Mouse (Mus musculus) small intestine, adult 2 months (tissue): ENCODE measurements around the gene Ccdc6. TPM values are rescaled to one million over a fixed set of nuclear protein-coding genes. Genes with fewer than 3 reads are reported as not detected.

Experiments used
- H3K27ac ChIP-seq: fragments of 200-500 bp; 2 replicates; pipeline ENCODE4 v1.5.1; 2012; ENCODE audit warnings: low read depth, low read length, control low read depth, inconsistent platforms; ENCODE audit not compliant: insufficient read depth
- H3K27me3 ChIP-seq: fragments of 200-500 bp; 2 replicates; pipeline ENCODE4 v1.6.1; 2012; ENCODE audit warnings: mild to moderate bottlenecking, moderate library complexity, low read length, inconsistent platforms; ENCODE audit not compliant: control insufficient read depth, insufficient read depth
- H3K36me3 ChIP-seq: fragments of 200-500 bp; 2 replicates; pipeline ENCODE4 v1.6.1; 2012; ENCODE audit warnings: mild to moderate bottlenecking, low read length, control low read depth, inconsistent platforms; ENCODE audit not compliant: control insufficient read depth, insufficient read depth
- H3K4me1 ChIP-seq: fragments of 200-500 bp; 2 replicates; pipeline ENCODE4 v1.6.1; 2012; ENCODE audit warnings: low read length, inconsistent platforms, mixed read lengths; ENCODE audit not compliant: control insufficient read depth, insufficient read depth, insufficient read length
- H3K4me3 ChIP-seq: fragments of 200-500 bp; 2 replicates; pipeline ENCODE4 v1.5.1; 2012; ENCODE audit warnings: low read depth, mild to moderate bottlenecking, control low read depth, inconsistent platforms, low read length, moderate library complexity
- CTCF ChIP-seq: fragments of 200-500 bp; IDR thresholded peaks from 2 replicates; pipeline ENCODE4 v1.5.1; 2012; ENCODE audit warnings: low read depth, mild to moderate bottlenecking, control low read depth, inconsistent platforms, low read length, moderate library complexity, mixed read lengths; ENCODE audit not compliant: insufficient replicate concordance, insufficient read length; ENCODE audit errors: extremely low read depth
- POLR2A ChIP-seq: fragments of 200-500 bp; IDR thresholded peaks from 2 replicates; pipeline ENCODE4 v1.6.1; 2012; ENCODE audit warnings: low read depth, mild to moderate bottlenecking, control low read depth, inconsistent platforms, low read length, moderate library complexity
- WGBS: fragments of 180-500 bp; shearing (Covaris S2); methylation state at CpG from one replicate; pipeline ENCODE4 v1.1.7; 2018; 5-methylcytosine and 5-hydroxymethylcytosine counted together
- polyA plus RNA-seq: library from polyadenylated mRNA; depleted of rRNA; stranded (reverse); fragments of >200 nt; gene quantifications from 2 replicates; pipeline ENCODE4 v1.2.3, GENCODE M21; 2012

The Ccdc6 gene
- polyA plus RNA-seq, 1 experiment: 34.6 TPM

- Histone ChIP-seq H3K4me1 (peaks cover 24% of the 10 kb centered on the region), H3K27me3 (no peaks in the 10 kb centered on the region), H3K27ac (no peak overlapping the region), H3K4me3 (no peak overlapping the region), H3K36me3 (no peaks in the 10 kb centered on the region; the same call in 1 of the 2 replicates)
- WGBS: 74% methylated on average over 8 of the region's 8 CpGs
- TF ChIP-seq POLR2A: no peak
- no peak for TF ChIP-seq CTCF
Measured at GRCm38 (mm10) chr10:70127273-70127672, 30.4 kb downstream of the Ccdc6 start.

DNA sequence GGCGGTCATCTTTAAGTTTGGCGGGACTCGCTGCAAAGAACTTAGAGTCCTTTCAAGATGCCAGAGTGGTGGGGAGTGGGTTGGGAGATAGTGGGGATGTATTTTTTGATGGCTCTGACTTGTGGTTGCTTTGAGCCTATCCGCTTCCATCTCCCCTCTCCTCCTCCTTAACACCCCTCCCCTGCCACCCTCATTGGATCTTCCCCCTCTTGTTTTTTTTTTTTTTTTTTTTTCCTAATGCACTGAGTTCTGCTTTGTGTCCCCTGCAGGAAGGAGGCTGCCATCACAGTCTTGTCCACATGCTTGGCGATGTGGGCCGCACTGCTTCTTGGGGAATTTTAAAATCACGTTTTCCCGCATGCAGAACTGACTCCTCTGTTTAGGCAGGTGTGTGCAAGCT, 31.5 kb downstream of the Ccdc6 start:
- Histone ChIP-seq H3K4me3 (no peak overlapping the region), H3K27ac (no peak overlapping the region), H3K4me1 (peaks cover 33% of the 10 kb centered on the region), H3K27me3 (no peaks in the 10 kb centered on the region), H3K36me3 (no peaks in the 10 kb centered on the region; the same call in 1 of the 2 replicates)
- 97% methylated on average over 8 of the region's 8 CpGs for WGBS
- TF ChIP-seq CTCF (no peak), POLR2A (no peak)

DNA sequence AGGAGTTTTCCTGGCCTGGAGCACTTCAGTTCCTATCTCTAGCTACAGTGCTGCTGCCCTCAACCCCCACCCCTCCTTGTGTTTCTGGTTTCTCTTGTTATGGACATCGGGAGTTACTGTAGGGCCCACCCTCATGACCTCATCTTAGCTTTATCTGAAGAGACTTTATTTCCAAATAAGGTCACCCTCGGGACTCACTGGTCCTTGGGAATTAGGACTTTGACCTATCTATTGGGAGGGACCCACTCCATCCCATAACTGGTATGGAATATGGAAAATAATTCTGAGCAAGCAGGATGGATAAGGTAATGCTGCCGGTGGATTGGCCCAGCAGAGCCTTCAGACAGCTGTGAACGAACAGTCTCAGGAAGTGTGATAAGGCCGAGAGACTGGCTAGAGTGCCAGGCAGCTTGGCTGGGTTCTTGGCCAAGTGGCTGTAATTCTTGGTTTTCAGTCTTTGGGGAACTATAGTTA, 35.2 kb downstream of the Ccdc6 start:
- Histone ChIP-seq H3K4me3 (no peak overlapping the region), H3K27ac (peak overlapping the region; percentile 19), H3K4me1 (peaks cover 19% of the 10 kb centered on the region; the same call in 1 of the 2 replicates), H3K27me3 (no peaks in the 10 kb centered on the region), H3K36me3 (no peaks in the 10 kb centered on the region; the same call in 1 of the 2 replicates)
- WGBS: 13% methylated on average over 5 of the region's 5 CpGs
- TF ChIP-seq CTCF (no peak), POLR2A (no peak)

GRCm38 (mm10) chr10:70132714-70133113, 35.8 kb downstream of the Ccdc6 start:
- Histone ChIP-seq H3K27ac (peak overlapping the region; percentile 19; the same call in 1 of the 2 replicates), H3K4me1 (peaks cover 19% of the 10 kb centered on the region; the same call in 1 of the 2 replicates), H3K36me3 (no peaks in the 10 kb centered on the region; the same call in 1 of the 2 replicates), H3K4me3 (no peak overlapping the region), H3K27me3 (no peaks in the 10 kb centered on the region)
- 39% methylated on average over 6 of the region's 6 CpGs for WGBS
- TF ChIP-seq CTCF: no peak
- no peak for TF ChIP-seq POLR2A

- WGBS: 20% methylated on average over 6 of the region's 6 CpGs
- Histone ChIP-seq H3K4me1 (peaks cover 22% of the 10 kb centered on the region; the same call in 1 of the 2 replicates), H3K36me3 (no peaks in the 10 kb centered on the region; the same call in 1 of the 2 replicates), H3K4me3 (no peak overlapping the region), H3K27me3 (no peaks in the 10 kb centered on the region), H3K27ac (no peak overlapping the region)
- TF ChIP-seq CTCF (no peak), POLR2A (no peak)
Measured at GRCm38 (mm10) chr10:70133188-70133587, 36.3 kb downstream of the Ccdc6 start.

DNA sequence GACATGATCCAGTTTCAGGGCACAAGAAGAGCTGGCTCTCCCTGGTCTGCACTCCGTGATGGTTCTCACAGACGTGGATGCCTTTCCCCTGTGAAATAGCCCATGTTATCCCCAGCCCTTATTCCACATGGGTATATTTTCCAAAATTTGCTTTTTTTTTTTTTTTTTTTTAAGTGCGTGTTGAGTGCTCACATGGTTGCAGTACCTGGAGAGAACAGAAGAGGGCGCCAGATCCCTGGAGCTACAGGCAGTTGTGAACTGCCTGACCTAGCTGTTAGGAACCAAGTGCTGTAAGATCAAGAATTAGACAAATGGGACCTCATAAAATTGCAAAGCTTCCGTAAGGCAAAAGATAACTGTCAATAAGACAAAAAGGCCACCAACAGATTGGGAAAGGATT, 38.8 kb downstream of the Ccdc6 start:
- Histone ChIP-seq H3K4me3 (no peak overlapping the region), H3K4me1 (peaks cover 22% of the 10 kb centered on the region; the same call in 1 of the 2 replicates), H3K27ac (no peak overlapping the region), H3K36me3 (no peaks in the 10 kb centered on the region), H3K27me3 (no peaks in the 10 kb centered on the region)
- WGBS: 85% methylated on average over 5 of the region's 5 CpGs
- no peak for TF ChIP-seq POLR2A
- TF ChIP-seq CTCF: peak; percentile 77; the same call in 1 of the 2 replicates

DNA sequence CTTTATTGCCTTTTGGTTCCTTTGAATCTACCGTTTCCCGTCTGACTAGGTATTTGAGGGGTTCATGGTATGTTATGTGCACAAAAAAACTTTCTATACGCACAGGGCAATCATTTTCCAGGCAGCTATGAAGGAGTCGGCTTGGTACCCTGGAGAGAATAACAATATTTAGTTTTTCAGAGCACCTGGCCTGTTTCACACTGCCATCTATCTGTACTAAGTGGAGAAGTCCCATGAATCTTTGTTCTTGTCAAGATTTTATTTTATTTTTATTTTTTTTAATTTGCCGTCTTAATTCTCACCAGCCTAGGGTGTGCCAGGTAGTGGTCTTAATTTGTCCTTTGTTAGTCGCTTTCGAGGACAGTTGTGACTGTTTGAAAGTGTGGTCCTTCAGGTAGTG, 40.7 kb downstream of the Ccdc6 start:
- Histone ChIP-seq H3K27ac (no peak overlapping the region), H3K4me1 (peaks cover 8% of the 10 kb centered on the region; the same call in 1 of the 2 replicates), H3K36me3 (peaks cover 1% of the 10 kb centered on the region; the same call in 1 of the 2 replicates), H3K4me3 (no peak overlapping the region), H3K27me3 (no peaks in the 10 kb centered on the region)
- WGBS: 86% methylated on average over 7 of the region's 7 CpGs
- no peak for TF ChIP-seq POLR2A
